25 mouse cellular contexts compared by ENCODE assay signal in the genomic region with DNA sequence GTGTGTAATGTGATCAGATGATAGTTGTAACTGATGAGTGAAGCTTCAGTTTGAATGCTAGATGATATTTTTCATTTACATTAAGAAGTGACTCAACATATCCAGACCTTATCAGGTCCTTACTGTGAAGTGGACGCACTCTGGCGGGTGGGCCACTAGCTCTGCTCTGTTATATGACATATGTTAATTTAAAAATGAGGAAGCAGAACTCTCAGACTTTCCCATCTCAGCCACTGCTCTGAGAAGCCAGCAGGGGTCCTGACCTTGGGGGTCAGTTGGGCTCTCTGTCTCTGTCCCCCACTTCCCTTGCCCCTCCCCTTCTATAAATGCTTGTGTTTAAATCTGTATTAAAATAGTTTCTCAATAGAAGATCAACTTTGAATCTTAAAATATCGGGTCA.
DNase-seq lines count a peak whose midpoint lies in the region; ATAC-seq lines count a peak whose summit lies in the region.
"Had no signal": no experiment of that assay in that cellular context is flagged by ENCODE, and none has a peak within 500 bp of the region (broad histone marks: within the 10 kb centered on the region; RNA-seq: fewer than 3 reads in every experiment).

No protein-coding gene starts in this region.

- H3K9ac ChIP-seq in forebrain, embryonic 12.5 days: no peak overlapping the region
- H3K9ac ChIP-seq: embryonic facial prominence, embryonic 12.5 days; embryonic facial prominence, embryonic 15.5 days; forebrain, embryonic 15.5 days; heart, embryonic 13.5 days; hindbrain, embryonic 14.5 days had no signal

- H3K27me3 ChIP-seq in forebrain, embryonic 12.5 days: no peaks in the 10 kb centered on the region
- H3K27me3 ChIP-seq: embryonic facial prominence, embryonic 12.5 days; embryonic facial prominence, embryonic 15.5 days; forebrain, embryonic 15.5 days; heart, embryonic 13.5 days had no signal

- peaks cover 6% of the 10 kb centered on the region; the same call in 1 of the 2 replicates for H3K4me1 ChIP-seq in forebrain, embryonic 12.5 days
- H3K4me1 ChIP-seq: embryonic facial prominence, embryonic 15.5 days; forebrain, embryonic 15.5 days had no signal

- ATAC-seq in granulocyte monocyte progenitor cell, adult 5-6 weeks (replicated peaks; ENCODE audit: poor library complexity, severe bottlenecking): peak; percentile 56
- ATAC-seq in forebrain, embryonic 12.5 days (ENCODE audit: low FRiP score): no peak
- ATAC-seq: forebrain, embryonic 15.5 days; hindbrain, postnatal 0 days; inflammation-experienced regulatory T-cells, adult 6 months; intestine, embryonic 16.5 days had no signal

- no peak overlapping the region for H3K4me3 ChIP-seq in forebrain, embryonic 12.5 days (replicated peaks)
- H3K4me3 ChIP-seq: embryonic facial prominence, embryonic 12.5 days; embryonic facial prominence, embryonic 15.5 days; forebrain, embryonic 15.5 days; heart, embryonic 13.5 days had no signal

- H3K4me2 ChIP-seq in forebrain, embryonic 12.5 days: no peak overlapping the region
- H3K4me2 ChIP-seq: embryonic facial prominence, embryonic 12.5 days; embryonic facial prominence, embryonic 15.5 days; forebrain, embryonic 15.5 days; heart, embryonic 13.5 days; hindbrain, embryonic 14.5 days had no signal

- DNase-seq in 416B (ENCODE audit: low read depth) (peak; percentile 7), A20 (ENCODE audit: low read depth, low spot score) (peak; percentile 64)
- no peak for DNase-seq in right cerebral cortex, adult 18-20 months
- DNase-seq in cerebellum, adult 9-10 months: no peak
- DNase-seq: adrenal gland, adult 2 months; adrenal gland, postnatal 14 days; B cell, adult 2 months; cerebellum, adult 11 months; cerebellum, adult 2 months; cerebellum, postnatal 14 days; gastrocnemius, postnatal 10 days; gastrocnemius, postnatal 36 days; heart, adult 18-20 months; heart, postnatal 14 days; heart, postnatal 4 days had no signal

- WGBS in forebrain, embryonic 12.5 days: 82% methylated on average over 3 of the region's 3 CpGs

- H3K9me3 ChIP-seq in forebrain, embryonic 12.5 days: no peaks in the 10 kb centered on the region
- H3K9me3 ChIP-seq: embryonic facial prominence, embryonic 12.5 days; embryonic facial prominence, embryonic 15.5 days; forebrain, embryonic 15.5 days; heart, embryonic 13.5 days had no signal

- no peaks in the 10 kb centered on the region for H3K36me3 ChIP-seq in forebrain, embryonic 12.5 days (replicated peaks)
- H3K36me3 ChIP-seq: embryonic facial prominence, embryonic 12.5 days; embryonic facial prominence, embryonic 15.5 days; forebrain, embryonic 15.5 days; heart, embryonic 13.5 days had no signal

- no peak overlapping the region for H3K27ac ChIP-seq in forebrain, embryonic 12.5 days
- H3K27ac ChIP-seq: embryonic facial prominence, embryonic 12.5 days; embryonic facial prominence, embryonic 15.5 days; forebrain, embryonic 15.5 days; heart, embryonic 13.5 days; hindbrain, embryonic 14.5 days; hindbrain, postnatal 0 days had no signal

Comparison
In these comparisons a context has a peak if more than half of its experiments do, and no peak if none do; other contexts are left out.
1. DNase-seq: peak in 416B (single experiment) and A20 (single experiment); none in right cerebral cortex, adult 18-20 months (single experiment) and cerebellum, adult 9-10 months (single experiment).